Mouse (Mus musculus) heart, embryonic 12.5 days (tissue): ENCODE measurements at regions not wholly inside any gene's neighbourhood (a gene's known extent, or its start where the extent isn't known, plus 50 kb on each side); places are given as distances from the start of the nearest gene placed in this dataset.

Experiments
- ATAC-seq: fragments of 200-750 bp; cut with Nextera tagmentation; 2 replicates; pipeline ENCODE4 v1.8.0; 2017; ENCODE audit warnings: moderate TSS enrichment, moderate library complexity; ENCODE audit not compliant: insufficient number of reproducible peaks, low FRiP score
- H3K27ac ChIP-seq: fragments of 300-500 bp; sonication (generic); 2 replicates; pipeline ENCODE4 v1.5.1; 2016; ENCODE audit warnings: mild to moderate bottlenecking, moderate library complexity; ENCODE audit not compliant: poor library complexity, severe bottlenecking
- H3K27me3 ChIP-seq: fragments of 300-500 bp; sonication (generic); replicated peaks from 2 replicates; pipeline ENCODE4 v1.6.1; 2016; ENCODE audit warnings: mild to moderate bottlenecking, moderate library complexity
- H3K36me3 ChIP-seq: fragments of 300-500 bp; sonication (generic); 2 replicates; pipeline ENCODE4 v1.6.1; 2016; ENCODE audit warnings: mild to moderate bottlenecking, moderate library complexity
- H3K4me1 ChIP-seq: fragments of 300-500 bp; sonication (generic); replicated peaks from 2 replicates; pipeline ENCODE4 v1.6.1; 2016; ENCODE audit warnings: mild to moderate bottlenecking
- H3K4me2 ChIP-seq: fragments of 300-500 bp; sonication (generic); 2 replicates; pipeline ENCODE4 v1.6.1; 2016; ENCODE audit warnings: mild to moderate bottlenecking, moderate library complexity
- H3K4me3 ChIP-seq: fragments of 300-500 bp; sonication (generic); 2 replicates; pipeline ENCODE4 v1.5.1; 2016; ENCODE audit warnings: mild to moderate bottlenecking
- H3K9ac ChIP-seq: fragments of 300-500 bp; sonication (generic); 2 replicates; pipeline ENCODE4 v1.6.1; 2016; ENCODE audit warnings: mild to moderate bottlenecking, moderate library complexity
- H3K9me3 ChIP-seq: fragments of 300-500 bp; sonication (generic); replicated peaks from 2 replicates; pipeline ENCODE4 v1.6.1; 2016; ENCODE audit warnings: mild to moderate bottlenecking, moderate library complexity
- WGBS: fragments of 180-500 bp; shearing (Covaris S2); methylation state at CpG from one replicate; pipeline ENCODE4 v1.1.7; 2016; 5-methylcytosine and 5-hydroxymethylcytosine counted together

GRCm38 (mm10) chr14:54098122-54098775 is 155.7 kb downstream of the Dad1 start:
- H3K27ac ChIP-seq: no peak overlapping the region
- peaks cover 30% of the 10 kb centered on the region for H3K4me1 ChIP-seq
- H3K36me3 ChIP-seq: no peaks in the 10 kb centered on the region
- H3K27me3 ChIP-seq: no peaks in the 10 kb centered on the region
- no peak for ATAC-seq
- H3K4me2 ChIP-seq: no peak overlapping the region
- WGBS: 44% methylated on average over 10 of the region's 10 CpGs
- H3K4me3 ChIP-seq: no peak overlapping the region
- no peak overlapping the region for H3K9ac ChIP-seq
- H3K9me3 ChIP-seq: no peaks in the 10 kb centered on the region

- H3K9me3 ChIP-seq: 0 out of 2 replicates have a peak, but pooled peaks cover 3% of the 10 kb centered on the region
- H3K4me3 ChIP-seq: no peak overlapping the region
- WGBS: 81% methylated on average over 2 of the region's 2 CpGs
- ATAC-seq: no peak
- H3K4me2 ChIP-seq: no peak overlapping the region
- H3K9ac ChIP-seq: no peak overlapping the region
- no peak overlapping the region for H3K27ac ChIP-seq
- no peaks in the 10 kb centered on the region for H3K27me3 ChIP-seq
- peaks cover 25% of the 10 kb centered on the region for H3K4me1 ChIP-seq
- no peaks in the 10 kb centered on the region for H3K36me3 ChIP-seq
These were observed 156.9 kb downstream of the Dad1 start for GRCm38 (mm10) chr14:54097026-54097425.

GRCm38 (mm10) chr14:54092444-54092843 is 161.5 kb downstream of the Dad1 start:
- Histone ChIP-seq H3K27ac (no peak overlapping the region), H3K4me1 (peaks cover 3% of the 10 kb centered on the region), H3K4me3 (no peak overlapping the region), H3K36me3 (no peaks in the 10 kb centered on the region), H3K9ac (no peak overlapping the region), H3K4me2 (no peak overlapping the region), H3K9me3 (0 out of 2 replicates have a peak, but pooled peaks cover 3% of the 10 kb centered on the region), H3K27me3 (no peaks in the 10 kb centered on the region)
- 85% methylated on average over 6 of the region's 6 CpGs for WGBS
- ATAC-seq: no peak

GRCm38 (mm10) chr14:54086660-54087059 is 167.2 kb downstream of the Dad1 start:
- Histone ChIP-seq H3K27me3 (no peaks in the 10 kb centered on the region), H3K4me1 (no peaks in the 10 kb centered on the region), H3K36me3 (no peaks in the 10 kb centered on the region), H3K4me2 (no peak overlapping the region), H3K27ac (no peak overlapping the region), H3K9ac (no peak overlapping the region), H3K4me3 (no peak overlapping the region), H3K9me3 (no peaks in the 10 kb centered on the region)
- 74% methylated on average over 11 of the region's 11 CpGs for WGBS
- ATAC-seq: no peak

GRCm38 (mm10) chr14:54074659-54075058 is 179.2 kb downstream of the Dad1 start:
- Histone ChIP-seq H3K36me3 (no peaks in the 10 kb centered on the region), H3K9me3 (no peaks in the 10 kb centered on the region), H3K4me2 (no peak overlapping the region), H3K4me3 (no peak overlapping the region), H3K27ac (no peak overlapping the region), H3K9ac (no peak overlapping the region), H3K4me1 (peaks cover 22% of the 10 kb centered on the region), H3K27me3 (no peaks in the 10 kb centered on the region)
- 37% methylated on average over 3 of the region's 3 CpGs for WGBS
- no peak for ATAC-seq

- no peaks in the 10 kb centered on the region for H3K27me3 ChIP-seq
- ATAC-seq: 0 out of 2 replicates have a peak, but pooled peaks have one; percentile 25
- peaks cover 27% of the 10 kb centered on the region for H3K4me1 ChIP-seq
- H3K36me3 ChIP-seq: no peaks in the 10 kb centered on the region
- H3K9me3 ChIP-seq: no peaks in the 10 kb centered on the region
- peak overlapping the region; percentile 22; the same call in 1 of the 2 replicates for H3K4me2 ChIP-seq
- 49% methylated on average over 10 of the region's 10 CpGs for WGBS
- H3K27ac ChIP-seq: no peak overlapping the region
- H3K9ac ChIP-seq: no peak overlapping the region
- H3K4me3 ChIP-seq: no peak overlapping the region
These were observed 181.5 kb downstream of the Dad1 start for GRCm38 (mm10) chr14:54072283-54072912.

- Histone ChIP-seq H3K27me3 (no peaks in the 10 kb centered on the region), H3K4me1 (peaks cover 27% of the 10 kb centered on the region), H3K4me3 (no peak overlapping the region), H3K36me3 (no peaks in the 10 kb centered on the region), H3K27ac (no peak overlapping the region), H3K4me2 (no peak overlapping the region), H3K9ac (no peak overlapping the region), H3K9me3 (no peaks in the 10 kb centered on the region)
- ATAC-seq: no peak
These were observed 183.7 kb downstream of the Dad1 start for GRCm38 (mm10) chr14:54070240-54070639.

GRCm38 (mm10) chr14:54068684-54069083 is 185.2 kb downstream of the Dad1 start:
- H3K4me3 ChIP-seq: no peak overlapping the region
- H3K4me2 ChIP-seq: no peak overlapping the region
- no peak for ATAC-seq

GRCm38 (mm10) chr14:54065466-54065865 is 188.4 kb downstream of the Dad1 start:
- no peak for ATAC-seq
- H3K4me2 ChIP-seq: no peak overlapping the region
- no peaks in the 10 kb centered on the region for H3K27me3 ChIP-seq
- 72% methylated on average over 4 of the region's 4 CpGs for WGBS
- no peaks in the 10 kb centered on the region for H3K36me3 ChIP-seq
- H3K9ac ChIP-seq: no peak overlapping the region
- H3K27ac ChIP-seq: no peak overlapping the region
- H3K4me3 ChIP-seq: no peak overlapping the region
- H3K4me1 ChIP-seq: peaks cover 19% of the 10 kb centered on the region
- H3K9me3 ChIP-seq: no peaks in the 10 kb centered on the region

More at GRCm38 (mm10) chr14:54068684-54069083, 185.2 kb downstream of the Dad1 start:
- Histone ChIP-seq H3K36me3 (no peaks in the 10 kb centered on the region), H3K27ac (no peak overlapping the region), H3K4me1 (peaks cover 29% of the 10 kb centered on the region), H3K9ac (no peak overlapping the region), H3K27me3 (no peaks in the 10 kb centered on the region), H3K9me3 (no peaks in the 10 kb centered on the region)
- 86% methylated on average over 1 of the region's 1 CpGs for WGBS

- Histone ChIP-seq H3K9ac (no peak overlapping the region), H3K36me3 (no peaks in the 10 kb centered on the region), H3K4me3 (no peak overlapping the region), H3K27ac (no peak overlapping the region), H3K27me3 (no peaks in the 10 kb centered on the region), H3K9me3 (no peaks in the 10 kb centered on the region), H3K4me1 (peaks cover 19% of the 10 kb centered on the region), H3K4me2 (peak overlapping the region; percentile 46; the same call in 1 of the 2 replicates)
- WGBS: 18% methylated on average over 11 of the region's 11 CpGs
- peak; percentile 15; the same call in 1 of the 2 replicates for ATAC-seq
These were observed 189.1 kb downstream of the Dad1 start for GRCm38 (mm10) chr14:54064541-54065402.

- Histone ChIP-seq H3K27me3 (no peaks in the 10 kb centered on the region), H3K4me2 (no peak overlapping the region), H3K4me1 (peaks cover 13% of the 10 kb centered on the region), H3K9ac (no peak overlapping the region), H3K36me3 (no peaks in the 10 kb centered on the region), H3K9me3 (no peaks in the 10 kb centered on the region), H3K27ac (no peak overlapping the region), H3K4me3 (no peak overlapping the region)
- ATAC-seq: no peak
- 43% methylated on average over 3 of the region's 3 CpGs for WGBS
These were observed 192.3 kb downstream of the Dad1 start for GRCm38 (mm10) chr14:54061570-54061969.
